Mouse (Mus musculus): ENCODE measurements around the gene Cmtm2b.
"Not testable (repeated sequence)": the region's sequence is repeated elsewhere in the genome, so short reads cannot be mapped to it uniquely, and the experiment has no call there.

DNA sequence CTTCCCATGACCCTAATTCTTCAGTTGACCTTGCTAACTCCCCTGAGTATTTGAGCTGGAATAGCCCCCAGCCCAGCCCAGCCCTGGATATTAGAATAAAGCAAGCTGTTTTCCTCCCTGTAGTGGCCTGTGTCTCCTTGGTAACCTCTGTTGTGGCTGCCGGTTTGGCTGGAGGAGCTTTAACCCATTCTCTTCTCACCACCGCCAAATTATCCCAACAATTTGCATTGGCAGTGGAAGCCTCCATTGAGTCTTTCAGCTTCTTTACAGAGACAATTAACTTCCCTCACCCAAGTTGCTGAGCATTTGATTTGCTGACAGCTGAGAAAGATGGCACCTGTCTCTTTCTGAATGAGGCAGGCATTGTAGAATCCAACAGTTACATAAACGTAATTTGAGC is 20.5 kb upstream of the Cmtm2b start:
- not testable (repeated sequence) for TF ChIP-seq GATA1 (IDR thresholded peaks at IDR 0.05; ENCODE audit: borderline replicate concordance, low read length); FLI1 (IDR thresholded peaks at IDR 0.05; ENCODE audit: low read length)

All from megakaryocyte, embryonic 14.5 days (primary cell).